Mouse (Mus musculus): Measurements from ENCODE around the gene Eml4. TPM values are rescaled to one million over a fixed set of nuclear protein-coding genes. Genes with fewer than 3 reads are reported as not detected.

The Eml4 gene
- total and polyA plus RNA-seq, 3 experiments: 25.6 to 42.4 TPM; not detected in 1

GRCm38 (mm10) chr17:83350379-83351091 is at the start of gene Eml4 (continued):
- TF ChIP-seq CHD2 (IDR thresholded peaks at IDR 0.05; ENCODE audit: low read length) (no peak), MYB (IDR thresholded peaks at IDR 0.05; ENCODE audit: low read depth, low read length) (no peak), SIN3A (IDR thresholded peaks at IDR 0.05; ENCODE audit: low read length) (peak; percentile 53; the same call in 1 of the 2 replicates), USF1 (IDR thresholded peaks at IDR 0.05; ENCODE audit: low read depth, low read length) (peak; percentile 93)

DNA sequence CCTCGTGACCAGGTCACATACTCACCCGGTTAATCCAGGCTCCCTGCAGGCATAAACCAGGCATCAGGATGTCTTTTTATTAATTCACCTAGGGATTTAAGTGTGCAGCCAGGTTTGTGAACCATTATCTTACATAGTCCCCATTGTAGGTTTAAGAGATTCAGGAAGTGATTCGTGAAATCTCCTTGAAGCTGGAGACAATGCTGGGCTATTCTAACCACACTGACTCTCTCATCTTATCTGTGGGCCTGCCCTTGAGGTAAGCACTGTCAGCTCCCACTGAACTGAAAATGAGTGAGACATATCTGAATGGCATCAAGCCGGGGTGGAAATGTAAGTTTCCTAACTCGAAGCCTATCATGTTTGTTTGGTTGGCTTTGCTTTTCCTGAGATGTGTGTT is 49.3 kb upstream of the Eml4 start:
- Histone ChIP-seq H3K4me1 (ENCODE audit: control insufficient read depth in 1 of 2, insufficient read depth in 2 of 2, low read length in 2 of 2) (peaks cover 0 to 13% of the 10 kb centered on the region in 2 experiments; a peak in 2 of 4 replicates), H3K36me3 (ENCODE audit: control insufficient read depth in 1 of 2, insufficient read depth in 2 of 2, low read length in 2 of 2) (no peaks in the 10 kb centered on the region), H3K27ac (ENCODE audit: control insufficient read depth, low read depth, low read length) (no peak overlapping the region), H3K4me3 (ENCODE audit: control insufficient read depth in 1 of 2, insufficient read depth in 1 of 2, low read depth in 2 of 2, low read length in 2 of 2) (no peak overlapping the region), H3K79me2 (ENCODE audit: control insufficient read depth, insufficient read depth, low read length, poor library complexity) (no peaks in the 10 kb centered on the region), H3K27me3 (ENCODE audit: control insufficient read depth in 1 of 2, insufficient read depth in 2 of 2, low read length in 2 of 2) (no peaks in the 10 kb centered on the region), H3K9me3 (replicated peaks; ENCODE audit: insufficient read depth, low read length) (no peaks in the 10 kb centered on the region), H3K9ac (ENCODE audit: control insufficient read depth, low read depth, low read length, poor library complexity, severe bottlenecking) (no peak overlapping the region)
- TF ChIP-seq MYB (IDR thresholded peaks at IDR 0.05; ENCODE audit: low read depth, low read length): no peak
- TF ChIP-seq USF1 (IDR thresholded peaks at IDR 0.05; ENCODE audit: low read depth, low read length): no peak
- no peak for TF ChIP-seq NELFE (IDR thresholded peaks at IDR 0.05; ENCODE audit: low read depth, low read length)
- peak in 1 of 2 experiments; percentile 34; a peak in 1 of 4 replicates for TF ChIP-seq EP300 (IDR thresholded peaks at IDR 0.05; ENCODE audit: low read depth in 1 of 2, low read length in 2 of 2)
- TF ChIP-seq RCOR1 (IDR thresholded peaks at IDR 0.05; ENCODE audit: low read depth, low read length): peak; percentile 84
- no peak for TF ChIP-seq TBP (IDR thresholded peaks at IDR 0.05; ENCODE audit: low read depth, low read length)
- no peak for TF ChIP-seq TCF12 (IDR thresholded peaks at IDR 0.05; ENCODE audit: low read depth, low read length)
- TF ChIP-seq CTCF (IDR thresholded peaks at IDR 0.05 in 2 of 3, conservative IDR thresholded peaks at IDR 0.05 in 1 of 3; ENCODE audit: control insufficient read depth in 1 of 3, insufficient read depth in 1 of 3, low read depth in 2 of 3, low read length in 3 of 3, poor library complexity in 1 of 3, severe bottlenecking in 1 of 3): no peak
- TF ChIP-seq GATA1 (IDR thresholded peaks at IDR 0.05; ENCODE audit: low read depth, low read length): peak; percentile 31; the same call in 1 of the 2 replicates
- no peak for DNase-seq (ENCODE audit: low read depth, low spot score)

DNA sequence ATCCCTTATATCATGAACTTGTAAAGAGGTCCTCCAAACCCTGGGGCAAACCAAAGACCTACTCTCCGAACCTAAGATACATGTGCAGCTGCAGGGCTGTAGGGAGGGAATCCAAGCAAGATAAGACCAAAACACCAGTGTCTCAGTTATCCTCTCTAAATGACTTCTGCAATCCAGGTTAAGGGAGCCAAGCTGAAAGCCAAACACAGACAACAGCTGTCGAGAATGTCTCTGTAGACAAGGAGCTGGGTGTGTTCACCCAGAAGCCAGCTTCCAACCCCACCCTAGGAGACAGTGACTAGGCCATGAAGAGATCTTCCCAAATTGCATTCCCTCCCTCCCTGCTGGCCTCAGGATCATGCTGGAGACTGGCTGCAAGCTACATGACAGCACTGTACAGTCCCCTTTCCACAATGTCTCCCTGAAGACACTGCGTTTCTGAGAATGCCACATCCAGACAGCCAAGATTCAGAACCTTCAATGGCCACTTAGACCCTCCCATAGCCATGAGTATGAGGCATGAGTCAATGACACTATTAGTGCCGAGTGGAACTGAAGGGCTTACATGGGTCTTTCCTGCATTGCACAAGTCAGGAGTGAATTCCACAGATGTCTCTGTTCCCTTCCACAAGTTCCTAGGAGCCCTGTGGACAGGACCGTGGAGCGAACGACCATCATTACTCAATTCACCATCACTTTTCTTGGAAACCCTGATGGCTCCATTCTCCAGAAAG is 46.5 kb upstream of the Eml4 start:
- TF ChIP-seq POLR2A (IDR thresholded peaks at IDR 0.05; ENCODE audit: control insufficient read depth in 1 of 2, insufficient read depth in 1 of 2, low read depth in 1 of 2, low read length in 2 of 2, poor library complexity in 1 of 2): no peak
- peak; percentile 35; the same call in 1 of the 2 replicates for TF ChIP-seq GATA1 (IDR thresholded peaks at IDR 0.05; ENCODE audit: low read depth, low read length)
- Histone ChIP-seq H3K4me3 (ENCODE audit: control insufficient read depth in 1 of 2, insufficient read depth in 1 of 2, low read depth in 2 of 2, low read length in 2 of 2) (no peak overlapping the region), H3K27ac (ENCODE audit: control insufficient read depth, low read depth, low read length) (no peak overlapping the region), H3K36me3 (ENCODE audit: control insufficient read depth in 1 of 2, insufficient read depth in 2 of 2, low read length in 2 of 2) (peaks cover 0 to 2% of the 10 kb centered on the region in 2 experiments; a peak in 1 of 4 replicates), H3K79me2 (ENCODE audit: control insufficient read depth, insufficient read depth, low read length, poor library complexity) (no peaks in the 10 kb centered on the region), H3K9me3 (replicated peaks; ENCODE audit: insufficient read depth, low read length) (no peaks in the 10 kb centered on the region), H3K27me3 (ENCODE audit: control insufficient read depth in 1 of 2, insufficient read depth in 2 of 2, low read length in 2 of 2) (no peaks in the 10 kb centered on the region), H3K4me1 (ENCODE audit: control insufficient read depth in 1 of 2, insufficient read depth in 2 of 2, low read length in 2 of 2) (peaks cover 0 to 32% of the 10 kb centered on the region in 2 experiments; a peak in 2 of 4 replicates), H3K9ac (ENCODE audit: control insufficient read depth, low read depth, low read length, poor library complexity, severe bottlenecking) (no peak overlapping the region)
- peak; percentile 52 for DNase-seq (ENCODE audit: low read depth, low spot score)
